Mouse (Mus musculus) T-helper 2 cell (primary cell): ENCODE results near the gene Bhlhe23.

Experiments
- in situ Hi-C: fragments of 300-600 bp; cut with MboI, MseI; formaldehyde crosslinking; loops from one replicate; pipeline ENCODE4 v1.15.1; 2025; ENCODE audit warnings: high pct_unique_total_duplicates

Bhlhe23 gene

GRCm38 (mm10) chr2:180775641-180776040 lies 1.1 kb downstream of the Bhlhe23 start:
- in situ Hi-C loops: no loop called here

- in situ Hi-C loops: no loop called here
Observed at GRCm38 (mm10) chr2:180775223-180775622, 1.5 kb downstream of the Bhlhe23 start.

- in situ Hi-C loops: no loop called here
Observed at GRCm38 (mm10) chr2:180765713-180766112, 11.0 kb downstream of the Bhlhe23 start.

- in situ Hi-C loops: no loop called here
Observed at GRCm38 (mm10) chr2:180764986-180765385, 11.7 kb downstream of the Bhlhe23 start.

- in situ Hi-C loops: loop anchor here (10.0 kb wide), 1 partner anchor 434 kb away; no protein-coding TSS in a partner anchor
Observed at GRCm38 (mm10) chr2:180758513-180759263, 18.0 kb downstream of the Bhlhe23 start.

- in situ Hi-C loops: loop anchor here (10.0 kb wide), 1 partner anchor 432 kb away; no protein-coding TSS in a partner anchor
Observed at GRCm38 (mm10) chr2:180756786-180757185, 19.9 kb downstream of the Bhlhe23 start.

GRCm38 (mm10) chr2:180755896-180756295 lies 20.8 kb downstream of the Bhlhe23 start:
- in situ Hi-C loops: loop anchor here (10.0 kb wide), 1 partner anchor 431 kb away; no protein-coding TSS in a partner anchor

GRCm38 (mm10) chr2:180754976-180755688 lies 21.6 kb downstream of the Bhlhe23 start:
- in situ Hi-C loops: loop anchor here (10.0 kb wide), 1 partner anchor 430 kb away; no protein-coding TSS in a partner anchor

GRCm38 (mm10) chr2:180748904-180749303 lies 27.8 kb downstream of the Bhlhe23 start:
- in situ Hi-C loops: no loop called here

- in situ Hi-C loops: no loop called here
Observed at GRCm38 (mm10) chr2:180746569-180747192, 30.0 kb downstream of the Bhlhe23 start.

GRCm38 (mm10) chr2:180745248-180745927 lies 31.3 kb downstream of the Bhlhe23 start:
- in situ Hi-C loops: no loop called here

- in situ Hi-C loops: loop anchor here (5.0 kb wide), 1 partner anchor 156 kb away; the partner anchor contains the start of gene Ogfr
Observed at GRCm38 (mm10) chr2:180743321-180743720, 33.4 kb downstream of the Bhlhe23 start.

- in situ Hi-C loops: loop anchor here (5.0 kb wide), 1 partner anchor 156 kb away; the partner anchor contains the start of gene Ogfr
Observed at GRCm38 (mm10) chr2:180742820-180743219, 33.9 kb downstream of the Bhlhe23 start.

GRCm38 (mm10) chr2:180741421-180741820 lies 35.3 kb downstream of the Bhlhe23 start:
- in situ Hi-C loops: loop anchor here (5.0 kb wide), 1 partner anchor 154 kb away; the partner anchor contains the start of gene Ogfr

- in situ Hi-C loops: loop anchor here (5.0 kb wide), 1 partner anchor 153 kb away; the partner anchor contains the start of gene Ogfr
Observed at GRCm38 (mm10) chr2:180740349-180740748, 36.4 kb downstream of the Bhlhe23 start.

- in situ Hi-C loops: no loop called here
Observed at GRCm38 (mm10) chr2:180737984-180738383, 38.7 kb downstream of the Bhlhe23 start.

GRCm38 (mm10) chr2:180735232-180735631 lies 41.5 kb downstream of the Bhlhe23 start:
- in situ Hi-C loops: no loop called here

- in situ Hi-C loops: no loop called here
Observed at GRCm38 (mm10) chr2:180731984-180732383, 44.7 kb downstream of the Bhlhe23 start.

- in situ Hi-C loops: no loop called here
Observed at GRCm38 (mm10) chr2:180731036-180731435, 45.7 kb downstream of the Bhlhe23 start.

- in situ Hi-C loops: no loop called here
Observed at GRCm38 (mm10) chr2:180727613-180728021, 49.1 kb downstream of the Bhlhe23 start.
